Mouse (Mus musculus) olfactory bulb, adult 2 months (tissue): ENCODE data around the gene Eef1b2.

Experiments
- CTCF ChIP-seq: fragments of 200-500 bp; IDR thresholded peaks from 2 replicates; pipeline ENCODE4 v1.5.1; 2012; ENCODE audit warnings: low read depth, mild to moderate bottlenecking, low read length, moderate library complexity; ENCODE audit not compliant: insufficient read depth
- POLR2A ChIP-seq: fragments of 200-500 bp; IDR thresholded peaks from 2 replicates; pipeline ENCODE4 v1.6.1; 2012; ENCODE audit warnings: mild to moderate bottlenecking, low read depth, low read length, moderate library complexity; ENCODE audit not compliant: insufficient read depth

- TF ChIP-seq CTCF (no peak), POLR2A (no peak)
These were observed 28.2 kb downstream of the Eef1b2 start for GRCm38 (mm10) chr1:63204660-63205394.
